Mouse (Mus musculus) yolk sac, embryonic 10.5 days (tissue): ENCODE measurements around the gene Zbed4.
A peak's percentile ranks its signal among the peaks of the same experiment; 100 is the strongest.
"Not testable (repeated sequence)": the region's sequence is repeated elsewhere in the genome, so short reads cannot be mapped to it uniquely, and the experiment has no call there.

Source experiments
- DNase-seq: peaks from one replicate; pipeline ENCODE4 v3.0.0-alpha.2; 2017; ENCODE audit warnings: low spot score

The Zbed4 gene

DNA sequence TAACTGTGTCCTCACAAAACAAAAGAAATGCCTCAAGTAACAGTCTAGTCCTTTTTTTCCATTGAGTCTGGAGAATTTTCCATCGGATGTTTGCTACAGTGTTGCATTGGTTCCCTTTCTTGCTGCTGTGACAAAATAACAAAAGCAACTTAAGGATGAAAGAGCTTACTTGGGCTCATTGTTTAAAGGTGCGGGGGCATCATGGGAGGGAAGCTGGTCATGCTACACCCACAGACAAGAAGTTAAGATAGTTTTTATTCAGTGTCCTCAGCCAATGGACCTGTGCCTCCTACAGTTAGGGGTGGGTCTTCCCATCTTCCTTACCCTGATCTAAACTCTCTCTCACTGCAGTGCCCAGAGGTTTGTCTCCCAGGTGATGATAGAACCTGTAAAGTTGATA, 13.0 kb upstream of the Zbed4 start:
- no peak for DNase-seq

DNA sequence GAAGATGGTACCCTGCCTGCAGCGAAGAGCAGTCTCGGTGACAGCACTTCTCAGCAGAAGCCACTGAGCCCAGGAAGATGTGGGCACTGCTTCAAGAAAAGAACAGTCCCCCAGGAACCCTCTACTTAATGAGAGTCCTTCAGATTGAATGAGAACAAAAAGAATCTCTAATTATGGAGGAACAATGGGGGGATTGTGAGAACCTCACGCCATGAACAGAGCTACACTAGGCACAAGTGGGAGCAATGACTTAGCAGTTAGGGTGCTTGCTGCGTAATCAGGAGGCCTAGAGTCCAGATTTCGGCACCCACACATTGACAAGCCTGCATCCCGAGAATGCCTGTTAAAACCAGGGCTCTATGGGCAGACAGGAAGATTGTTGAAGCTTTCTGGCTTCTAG, 10.1 kb upstream of the Zbed4 start:
- DNase-seq: no peak

DNA sequence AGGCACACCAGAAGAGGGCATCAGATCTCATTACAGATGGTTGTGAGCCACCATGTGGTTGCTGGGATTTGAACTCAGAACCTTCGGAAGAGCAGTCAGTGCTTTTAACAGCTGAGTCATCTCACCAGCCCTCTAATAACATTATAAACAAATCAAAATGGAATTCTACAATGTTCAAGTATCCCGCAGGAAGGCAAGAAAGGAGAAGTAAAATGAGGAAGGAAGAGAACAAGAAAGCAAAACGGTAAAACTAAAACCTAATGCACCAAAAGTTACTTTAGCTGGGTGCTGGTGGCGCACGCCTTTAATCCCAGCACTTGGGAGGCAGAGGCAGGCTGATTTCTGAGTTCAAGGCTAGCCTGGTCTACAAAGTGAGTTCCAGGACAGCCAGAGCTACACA, 8.1 kb upstream of the Zbed4 start:
- not testable (repeated sequence) for DNase-seq

DNA sequence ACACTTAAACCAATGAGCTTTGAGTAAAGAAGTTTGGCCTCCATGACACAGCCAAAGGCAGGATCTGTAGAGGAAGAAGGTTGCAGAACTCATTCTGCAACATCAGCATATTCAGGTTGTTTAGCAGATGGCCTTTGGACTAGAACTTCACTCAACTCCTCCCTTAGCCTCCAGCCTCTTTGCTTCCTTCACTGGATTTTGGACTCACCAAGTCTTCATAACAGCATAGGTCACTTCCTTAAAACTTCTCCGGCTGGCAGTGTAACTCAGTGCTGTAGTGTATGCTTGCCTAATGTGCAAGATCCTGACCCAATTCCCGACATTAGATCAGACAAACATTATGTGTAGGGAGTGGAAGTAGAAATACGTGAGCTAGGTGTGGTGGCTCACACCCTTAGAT, 6.1 kb upstream of the Zbed4 start:
- DNase-seq: peak; percentile 78

DNA sequence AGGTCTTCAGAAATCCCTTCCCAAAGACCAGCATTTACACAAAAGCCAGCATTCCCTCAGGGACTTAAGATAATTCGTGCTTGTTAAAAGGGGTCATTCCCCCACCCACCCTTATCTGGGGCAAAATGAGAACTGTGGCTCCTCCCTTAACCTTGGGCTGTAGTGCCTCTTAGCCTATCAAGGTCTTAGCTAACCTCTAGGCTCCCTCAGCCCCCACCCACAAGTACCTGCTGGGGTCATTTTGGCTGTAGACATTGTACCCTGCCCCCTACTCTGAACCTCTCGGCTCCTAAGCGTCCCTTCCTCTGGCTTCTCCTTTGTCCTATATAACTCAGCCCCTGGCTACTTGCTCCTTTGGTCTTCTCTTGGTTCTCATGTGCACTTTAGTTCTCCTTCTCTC, 5.5 kb upstream of the Zbed4 start:
- peak; percentile 81 for DNase-seq

DNA sequence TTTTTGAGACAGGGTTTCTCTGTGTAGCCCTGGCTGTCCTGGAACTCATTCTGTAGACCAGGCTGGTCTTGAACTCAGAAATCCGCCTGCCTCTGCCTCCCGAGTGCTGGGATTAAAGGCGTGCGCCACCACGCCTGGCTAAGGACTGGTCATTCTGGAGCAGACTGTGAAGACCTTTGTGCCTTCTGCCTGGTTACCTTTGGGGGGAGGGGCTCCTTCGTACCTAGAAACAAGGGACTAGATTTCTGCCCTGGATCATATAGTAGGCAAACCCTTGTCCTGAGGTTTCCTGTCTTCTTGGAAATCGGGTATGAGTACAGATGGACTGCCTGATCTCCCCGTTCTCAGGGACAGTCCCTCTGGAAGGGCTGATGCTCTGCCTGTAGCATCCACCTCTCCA, 1.8 kb upstream of the Zbed4 start:
- peak; percentile 75 for DNase-seq

DNA sequence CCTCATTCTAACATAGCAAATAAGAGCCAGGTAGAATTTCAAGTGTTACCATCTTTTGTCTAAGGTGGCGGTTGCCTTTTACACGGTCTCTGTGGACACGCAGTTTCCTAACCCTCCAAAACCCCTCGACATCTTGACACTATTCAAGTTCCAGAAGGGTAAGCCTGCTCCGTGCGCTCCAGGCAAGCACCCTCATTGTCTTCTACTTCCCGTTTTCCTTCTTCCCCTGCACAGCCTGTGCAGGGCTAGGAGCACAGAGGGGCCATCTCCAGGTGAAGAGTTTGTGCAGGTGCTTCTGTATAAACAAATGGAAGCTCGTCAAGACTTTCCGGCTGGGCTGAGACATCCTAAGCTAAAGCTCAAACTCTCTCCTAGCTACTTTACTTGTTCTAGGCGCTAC, 1.4 kb upstream of the Zbed4 start:
- DNase-seq: no peak

GRCm38 (mm10) chr15:88750677-88751563, 540 bp upstream of the Zbed4 start:
- DNase-seq: peak; percentile 99

DNA sequence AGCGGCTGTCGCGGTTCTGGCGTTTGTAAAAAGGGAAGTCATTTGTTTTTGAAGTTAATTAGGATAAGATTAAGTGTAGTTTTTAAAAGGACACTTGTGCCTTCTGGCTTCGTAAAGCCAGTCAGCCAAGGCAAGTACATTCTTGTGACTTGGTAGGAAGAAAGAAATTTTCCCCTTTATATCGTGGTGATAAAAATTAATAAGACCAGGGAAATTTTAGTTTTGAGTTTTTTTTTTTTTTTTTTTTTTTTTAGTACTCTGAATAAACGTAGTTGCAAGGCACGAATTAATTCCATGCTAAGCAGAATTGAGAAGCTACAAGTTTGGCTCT, 908 bp downstream of the Zbed4 start:
- DNase-seq: no peak

GRCm38 (mm10) chr15:88754896-88755295, 3.4 kb downstream of the Zbed4 start:
- no peak for DNase-seq

GRCm38 (mm10) chr15:88755761-88756160, 4.3 kb downstream of the Zbed4 start:
- no peak for DNase-seq

GRCm38 (mm10) chr15:88758061-88758460, 6.6 kb downstream of the Zbed4 start:
- peak; percentile 60 for DNase-seq

- DNase-seq: no peak
Measured at GRCm38 (mm10) chr15:88761551-88761950, 10.1 kb downstream of the Zbed4 start.

DNA sequence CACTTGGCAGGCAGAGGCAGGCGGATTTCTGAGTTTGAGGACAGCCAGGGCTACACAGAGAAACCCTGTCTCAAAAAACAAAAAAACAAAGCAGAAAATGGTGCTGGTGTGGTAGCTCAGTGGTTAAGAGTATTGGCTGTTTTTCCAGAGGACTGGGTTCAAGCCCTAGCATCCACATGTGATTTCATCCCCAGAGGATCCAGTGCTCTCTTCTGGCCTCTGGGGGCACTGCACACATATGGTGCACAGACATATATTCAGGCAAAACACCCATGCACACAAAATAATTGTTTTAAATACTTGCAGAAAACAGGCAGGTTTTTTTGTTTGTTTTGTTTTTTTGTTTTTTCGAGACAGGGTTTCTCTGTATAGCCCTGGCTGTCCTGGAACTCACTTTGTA, 14.7 kb downstream of the Zbed4 start:
- DNase-seq: not testable (repeated sequence)

DNA sequence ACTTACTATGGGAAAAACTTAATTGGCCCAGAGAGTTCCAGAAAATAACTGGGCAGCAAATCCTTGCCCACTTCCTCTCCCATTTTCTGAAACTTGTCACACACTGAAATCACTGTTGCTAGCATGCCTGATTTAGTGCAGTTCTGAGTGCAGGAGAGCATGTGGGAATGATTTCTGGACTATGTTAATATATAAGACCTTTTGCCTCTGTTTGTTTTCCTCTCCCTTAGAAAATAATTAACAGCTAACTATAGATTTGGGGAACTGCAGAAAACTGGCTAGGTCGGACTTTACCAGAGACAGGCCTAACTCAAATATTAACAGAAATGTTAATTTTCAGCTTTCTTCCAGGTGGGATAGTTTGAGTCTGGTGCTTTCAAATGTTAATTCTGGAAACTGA, 17.1 kb downstream of the Zbed4 start:
- DNase-seq: peak; percentile 32

- not testable (repeated sequence) for DNase-seq
Measured at GRCm38 (mm10) chr15:88774630-88775029, 23.2 kb downstream of the Zbed4 start.

DNA sequence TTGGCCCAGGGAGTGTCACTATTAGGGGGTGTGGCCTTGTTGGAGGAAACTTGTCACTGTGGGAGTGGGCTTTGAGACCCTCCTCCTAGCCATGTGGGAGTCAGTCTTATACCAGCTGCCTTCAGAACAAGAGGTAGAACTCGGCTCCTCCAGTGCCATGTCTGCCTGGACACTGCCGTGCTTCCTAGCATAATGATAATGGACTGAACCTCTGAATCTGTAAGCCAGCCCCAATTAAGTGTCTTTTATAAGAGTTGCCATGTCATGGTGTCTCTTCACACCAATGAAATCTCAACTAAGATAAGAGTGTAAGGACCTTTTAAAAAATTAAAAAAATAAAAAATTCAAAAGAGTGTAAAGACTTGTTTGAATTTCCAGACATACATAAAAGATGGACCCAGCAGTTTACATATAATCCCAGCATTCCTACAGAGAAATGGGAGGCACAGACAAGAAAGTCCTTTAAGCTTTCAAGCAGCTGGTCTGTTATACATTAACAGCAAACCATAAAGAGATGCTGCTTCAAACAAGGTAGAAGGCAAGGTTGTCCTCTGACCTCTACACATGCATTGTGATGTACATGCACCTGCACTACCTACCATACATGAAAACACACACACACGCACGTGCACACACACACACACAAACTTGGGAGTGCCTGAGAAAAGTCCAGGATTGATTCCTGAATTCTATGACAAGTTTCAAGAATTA, 40.8 kb downstream of the Zbed4 start:
- no peak for DNase-seq

GRCm38 (mm10) chr15:88794729-88795128, 43.3 kb downstream of the Zbed4 start:
- not testable (repeated sequence) for DNase-seq

DNA sequence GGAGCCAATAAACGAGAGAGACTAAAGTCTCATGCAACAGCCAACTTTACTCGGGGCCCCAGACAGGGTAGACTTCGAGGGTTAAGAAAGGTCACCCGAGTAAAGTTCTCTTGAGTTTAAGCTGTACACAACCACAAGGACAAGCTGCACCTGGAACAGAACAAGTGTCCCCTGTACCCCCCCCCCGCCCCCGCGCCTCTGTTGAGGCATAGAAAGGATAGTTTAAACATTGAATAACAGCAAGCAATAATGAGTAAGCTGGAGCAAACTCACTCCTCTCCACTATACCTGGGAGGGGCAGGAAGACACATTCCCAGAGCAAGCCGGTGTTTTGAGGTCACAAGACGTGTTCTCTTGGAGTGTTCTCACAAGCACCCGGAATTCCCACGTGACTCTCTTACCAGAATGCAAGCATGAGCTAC, 48.5 kb downstream of the Zbed4 start:
- peak; percentile 83 for DNase-seq

DNA sequence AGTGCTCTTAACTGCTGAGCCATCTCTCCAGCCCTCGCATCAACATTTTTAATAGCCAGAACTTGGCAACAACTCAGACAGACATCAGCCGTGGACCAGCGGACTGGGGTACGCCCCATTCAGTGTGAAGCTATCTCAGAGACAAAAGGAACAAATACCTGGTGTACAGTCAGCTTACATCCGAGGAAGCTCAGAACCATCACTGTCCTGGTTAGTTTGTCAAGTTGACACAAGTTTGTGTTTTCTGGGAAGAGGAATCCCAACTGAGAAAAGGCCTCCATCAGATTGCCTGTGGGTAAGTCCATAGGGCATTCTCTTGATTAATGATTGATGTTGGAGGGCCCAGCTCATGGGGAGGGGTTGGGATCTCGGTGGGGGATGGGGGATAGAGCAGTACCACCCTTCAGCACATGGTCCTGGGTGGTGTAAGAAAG, 49.5 kb downstream of the Zbed4 start:
- peak; percentile 88 for DNase-seq

DNA sequence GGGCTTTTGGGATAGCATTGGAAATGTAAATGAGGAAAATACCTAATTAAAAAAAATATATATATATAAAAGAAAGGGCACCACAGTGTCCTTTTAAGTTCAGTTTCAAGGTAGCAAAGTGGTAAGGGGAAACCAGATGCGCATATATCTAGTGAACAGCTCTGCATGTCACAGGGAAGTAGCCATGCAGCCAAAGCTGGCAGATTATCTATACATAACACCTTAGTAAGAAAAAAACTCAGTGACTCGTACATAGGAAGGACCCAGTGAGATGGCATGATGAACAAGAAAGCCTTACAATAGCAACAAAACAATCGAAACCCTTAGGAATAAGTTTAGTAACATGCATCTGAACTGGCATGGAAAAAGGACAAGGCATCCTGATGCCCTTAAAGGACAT, 50.4 kb downstream of the Zbed4 start:
- no peak for DNase-seq

DNA sequence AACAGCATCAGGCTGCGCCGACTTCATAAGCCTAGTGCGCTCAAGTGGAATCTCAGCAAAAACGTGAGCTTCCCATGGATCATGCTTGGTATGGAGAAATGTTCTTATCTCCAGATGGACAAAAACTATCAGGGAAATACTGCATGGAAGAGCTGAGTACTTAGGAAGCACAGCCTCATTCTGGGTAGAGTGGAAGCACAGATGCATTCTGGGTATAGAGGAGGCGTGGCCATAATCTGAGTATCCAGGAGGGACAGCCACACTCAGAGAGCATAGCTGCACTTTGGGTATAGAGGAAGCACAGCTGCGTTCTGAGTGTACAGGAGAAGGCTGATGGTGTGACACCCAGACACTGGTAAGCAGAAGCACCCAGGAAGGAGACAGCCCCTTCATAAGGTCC, 50.9 kb downstream of the Zbed4 start:
- DNase-seq: no peak

- DNase-seq: no peak
Measured at GRCm38 (mm10) chr15:88808121-88808520, 56.7 kb downstream of the Zbed4 start.
